Mouse (Mus musculus): ENCODE measurements around the gene Rps27l. TPM values are rescaled to one million over a fixed set of nuclear protein-coding genes. Genes with fewer than 3 reads are reported as not detected.
A peak's percentile ranks its signal among the peaks of the same experiment; 100 is the strongest.

The Rps27l gene
- 664 and 850 TPM in 2 replicates for polyA plus RNA-seq (2011; ENCODE audit: insufficient read length, low read depth, missing spikeins)

DNA sequence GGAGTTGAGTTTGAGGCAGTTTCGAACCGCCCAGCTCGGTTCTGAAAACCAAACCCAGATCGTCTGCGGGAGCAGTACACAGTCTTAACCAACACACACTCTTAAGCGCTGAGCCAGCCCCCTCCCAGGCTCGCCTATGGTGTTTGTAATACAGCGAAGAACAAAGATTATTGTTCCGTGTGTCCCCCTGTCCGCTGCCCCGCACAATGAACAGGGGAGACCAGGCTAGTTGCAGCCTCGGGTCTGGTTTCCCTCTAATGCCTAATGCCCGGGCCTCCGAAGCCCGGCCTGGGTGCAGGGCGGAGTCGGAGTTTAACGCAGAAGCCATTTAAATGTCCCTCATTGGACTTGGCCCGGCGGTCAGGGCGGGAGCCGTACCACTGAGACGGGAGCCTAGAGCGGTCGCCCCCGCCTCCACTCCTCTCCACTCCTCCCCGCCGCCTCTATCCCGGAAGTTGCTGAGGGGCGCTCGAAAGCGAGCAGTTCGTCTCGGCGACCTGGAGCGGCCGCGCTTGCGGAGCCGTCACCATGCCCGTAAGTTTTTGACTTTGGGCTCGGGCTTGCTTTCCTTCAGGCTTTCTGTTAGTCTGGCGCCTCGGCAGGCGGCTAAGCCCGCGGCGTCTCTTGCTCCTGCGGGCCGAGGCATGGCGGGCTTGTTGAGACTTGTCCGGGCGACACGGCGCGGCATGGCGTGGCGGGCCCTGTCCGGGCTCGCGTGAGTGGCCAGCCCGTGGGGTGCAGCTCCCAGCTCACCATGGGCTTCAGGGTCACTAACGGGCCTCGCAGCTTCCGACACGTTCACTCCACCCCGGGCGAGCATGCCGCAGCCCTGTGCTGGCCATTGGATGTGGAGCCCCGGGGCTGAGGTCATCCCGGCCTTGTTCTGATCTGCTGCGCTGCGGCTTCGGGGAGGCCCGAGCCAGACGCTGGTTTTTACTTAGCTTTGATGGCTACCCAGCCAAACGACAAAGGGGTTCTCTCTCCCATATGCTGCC lies at the start of gene Rps27l:
Gene Rps27l, plus strand, starts transcription at position 440 of the 995 bp plus-strand sequence.
- TF ChIP-seq CTCF (IDR thresholded peaks at IDR 0.05; ENCODE audit: borderline replicate concordance, insufficient read depth, low read length): no peak
- peak; percentile 90 for TF ChIP-seq POLR2A (IDR thresholded peaks at IDR 0.05; ENCODE audit: low read depth, low read length)
- Histone ChIP-seq H3K27ac (ENCODE audit: insufficient read depth, low read length) (peak within 1 kb of the TSS; percentile 93), H3K4me3 (ENCODE audit: insufficient read depth, low read length) (peak within 1 kb of the TSS; percentile 93), H3K4me1 (ENCODE audit: control insufficient read depth, insufficient read depth, low read length) (peaks cover 1% of the 10 kb centered on the region; the same call in 1 of the 2 replicates)

DNA sequence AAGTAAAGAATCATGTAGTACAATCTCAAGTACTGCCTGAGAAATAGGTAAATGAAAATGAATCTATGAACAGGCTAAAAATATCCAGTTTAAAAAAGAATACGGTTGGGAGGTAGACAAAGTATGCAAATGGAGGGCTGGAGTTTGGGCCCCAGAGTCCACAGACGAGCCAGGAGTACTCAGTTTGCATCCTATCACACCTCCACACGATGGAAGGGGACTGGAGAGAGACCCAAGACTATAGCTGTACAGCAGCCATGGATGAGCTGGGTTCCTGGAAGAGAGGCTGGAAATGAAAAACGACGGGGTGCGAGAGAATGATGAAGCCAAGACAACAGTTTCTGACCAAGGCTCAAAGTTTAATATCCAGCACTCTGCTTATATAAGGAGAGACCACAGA lies 48.9 kb upstream of the Rps27l start:
- H3K4me3 ChIP-seq (ENCODE audit: insufficient read depth, low read length): no peak overlapping the region
- H3K27ac ChIP-seq (ENCODE audit: insufficient read depth, low read length): no peak overlapping the region
- 0 out of 2 replicates have a peak, but pooled peaks cover 2% of the 10 kb centered on the region for H3K4me1 ChIP-seq (ENCODE audit: control insufficient read depth, insufficient read depth, low read length)
- TF ChIP-seq CTCF (IDR thresholded peaks at IDR 0.05; ENCODE audit: borderline replicate concordance, insufficient read depth, low read length): no peak
- no peak for TF ChIP-seq POLR2A (IDR thresholded peaks at IDR 0.05; ENCODE audit: low read depth, low read length)

GRCm38 (mm10) chr9:66897851-66898250 lies 48.0 kb upstream of the Rps27l start:
- Histone ChIP-seq H3K27ac (ENCODE audit: insufficient read depth, low read length) (no peak overlapping the region), H3K4me1 (ENCODE audit: control insufficient read depth, insufficient read depth, low read length) (0 out of 2 replicates have a peak, but pooled peaks cover 2% of the 10 kb centered on the region)
- TF ChIP-seq POLR2A (IDR thresholded peaks at IDR 0.05; ENCODE audit: low read depth, low read length): no peak
- TF ChIP-seq CTCF (IDR thresholded peaks at IDR 0.05; ENCODE audit: borderline replicate concordance, insufficient read depth, low read length): no peak

DNA sequence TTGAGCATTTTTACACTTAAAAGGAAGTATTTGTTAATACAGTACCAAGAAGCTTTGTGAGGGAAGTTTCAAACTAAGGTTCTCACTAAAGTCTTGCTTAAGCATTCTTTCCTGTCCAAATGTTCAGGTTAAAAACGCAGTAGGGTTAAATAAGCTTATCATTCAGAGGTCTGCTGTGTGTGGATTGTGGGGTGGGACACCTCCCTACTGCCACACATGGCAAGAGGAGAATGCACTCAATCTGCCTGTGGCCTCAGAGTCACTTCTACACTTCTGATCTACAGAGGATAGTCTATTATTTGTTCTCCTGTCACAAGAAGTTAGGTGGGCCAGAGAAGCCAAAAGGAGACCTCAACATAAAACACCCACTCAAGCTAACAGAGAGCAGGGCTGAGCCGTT lies 46.8 kb upstream of the Rps27l start:
- Histone ChIP-seq H3K4me1 (ENCODE audit: control insufficient read depth, insufficient read depth, low read length) (0 out of 2 replicates have a peak, but pooled peaks cover 2% of the 10 kb centered on the region), H3K4me3 (ENCODE audit: insufficient read depth, low read length) (no peak overlapping the region), H3K27ac (ENCODE audit: insufficient read depth, low read length) (no peak overlapping the region)
- TF ChIP-seq POLR2A (IDR thresholded peaks at IDR 0.05; ENCODE audit: low read depth, low read length) (no peak), CTCF (IDR thresholded peaks at IDR 0.05; ENCODE audit: borderline replicate concordance, insufficient read depth, low read length) (no peak)

More at GRCm38 (mm10) chr9:66897851-66898250, 48.0 kb upstream of the Rps27l start:
- H3K4me3 ChIP-seq (ENCODE audit: insufficient read depth, low read length): no peak overlapping the region

GRCm38 (mm10) chr9:66899526-66899925 lies 46.4 kb upstream of the Rps27l start:
- H3K4me3 ChIP-seq (ENCODE audit: insufficient read depth, low read length): no peak overlapping the region
- no peak overlapping the region for H3K27ac ChIP-seq (ENCODE audit: insufficient read depth, low read length)
- TF ChIP-seq CTCF (IDR thresholded peaks at IDR 0.05; ENCODE audit: borderline replicate concordance, insufficient read depth, low read length): no peak
- no peak for TF ChIP-seq POLR2A (IDR thresholded peaks at IDR 0.05; ENCODE audit: low read depth, low read length)
- H3K4me1 ChIP-seq (ENCODE audit: control insufficient read depth, insufficient read depth, low read length): 0 out of 2 replicates have a peak, but pooled peaks cover 2% of the 10 kb centered on the region

GRCm38 (mm10) chr9:66905990-66906389 lies 39.9 kb upstream of the Rps27l start:
- TF ChIP-seq CTCF (IDR thresholded peaks at IDR 0.05; ENCODE audit: borderline replicate concordance, insufficient read depth, low read length) (no peak), POLR2A (IDR thresholded peaks at IDR 0.05; ENCODE audit: low read depth, low read length) (no peak)
- no peaks in the 10 kb centered on the region for H3K4me1 ChIP-seq (ENCODE audit: control insufficient read depth, insufficient read depth, low read length)
- H3K27ac ChIP-seq (ENCODE audit: insufficient read depth, low read length): no peak overlapping the region
- no peak overlapping the region for H3K4me3 ChIP-seq (ENCODE audit: insufficient read depth, low read length)

- Histone ChIP-seq H3K4me1 (ENCODE audit: control insufficient read depth, insufficient read depth, low read length) (no peaks in the 10 kb centered on the region), H3K4me3 (ENCODE audit: insufficient read depth, low read length) (no peak overlapping the region), H3K27ac (ENCODE audit: insufficient read depth, low read length) (no peak overlapping the region)
- TF ChIP-seq CTCF (IDR thresholded peaks at IDR 0.05; ENCODE audit: borderline replicate concordance, insufficient read depth, low read length) (no peak), POLR2A (IDR thresholded peaks at IDR 0.05; ENCODE audit: low read depth, low read length) (no peak)
These were observed 38.8 kb upstream of the Rps27l start for GRCm38 (mm10) chr9:66907126-66907525.

- no peak for TF ChIP-seq POLR2A (IDR thresholded peaks at IDR 0.05; ENCODE audit: low read depth, low read length)
- no peak for TF ChIP-seq CTCF (IDR thresholded peaks at IDR 0.05; ENCODE audit: borderline replicate concordance, insufficient read depth, low read length)
- Histone ChIP-seq H3K4me1 (ENCODE audit: control insufficient read depth, insufficient read depth, low read length) (no peaks in the 10 kb centered on the region), H3K4me3 (ENCODE audit: insufficient read depth, low read length) (no peak overlapping the region), H3K27ac (ENCODE audit: insufficient read depth, low read length) (no peak overlapping the region)
These were observed 38.0 kb upstream of the Rps27l start for GRCm38 (mm10) chr9:66907746-66908397.

DNA sequence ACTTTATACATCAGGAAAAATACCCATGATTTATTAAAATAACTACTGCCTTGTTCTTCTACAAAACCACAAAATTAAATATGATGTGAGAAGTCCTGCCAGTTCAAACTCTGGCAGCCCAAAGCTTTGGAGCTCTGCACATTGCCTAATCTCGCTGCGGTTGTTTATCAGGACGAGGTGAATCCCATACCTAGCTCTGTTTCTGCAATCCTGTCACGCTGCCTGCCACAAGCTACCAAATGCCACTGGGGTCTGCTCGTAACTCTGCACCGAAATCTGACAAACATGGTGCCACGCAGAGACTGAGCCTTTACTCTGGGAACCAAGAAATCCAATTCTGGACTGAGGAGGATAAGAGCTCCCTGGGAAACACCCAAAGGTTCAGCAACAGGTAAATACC lies 36.0 kb upstream of the Rps27l start:
- no peak for TF ChIP-seq POLR2A (IDR thresholded peaks at IDR 0.05; ENCODE audit: low read depth, low read length)
- H3K4me1 ChIP-seq (ENCODE audit: control insufficient read depth, insufficient read depth, low read length): peaks cover under 1% of the 10 kb centered on the region; the same call in 1 of the 2 replicates
- no peak overlapping the region for H3K27ac ChIP-seq (ENCODE audit: insufficient read depth, low read length)
- H3K4me3 ChIP-seq (ENCODE audit: insufficient read depth, low read length): no peak overlapping the region
